In the genomic region with DNA sequence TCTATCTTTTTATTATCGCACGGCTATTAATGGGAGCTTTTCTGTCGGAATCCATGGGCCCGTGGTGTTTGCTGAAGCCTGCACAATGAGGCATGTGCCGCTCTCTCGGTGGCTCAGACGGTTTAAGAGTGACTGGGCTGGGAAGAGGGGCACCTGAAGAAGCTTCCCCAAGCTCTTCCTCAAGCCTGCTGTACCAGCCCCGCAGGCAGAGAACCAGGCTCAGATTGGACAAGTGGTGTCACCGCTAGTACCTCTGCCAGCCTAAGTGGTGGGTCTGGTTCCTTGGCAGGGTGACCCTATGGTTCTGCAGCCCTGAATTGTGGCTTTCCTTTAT, we compare ENCODE assay signal across 9 mouse cellular contexts. TPM values are rescaled to one million over a fixed set of nuclear protein-coding genes. Genes with fewer than 3 reads are reported as not detected.
DNase-seq lines count a peak whose midpoint lies in the region; ATAC-seq and TF ChIP-seq lines count a peak whose summit lies in the region.
"Had no signal": no experiment of that assay in that cellular context is flagged by ENCODE, and none has a peak within 500 bp of the region (broad histone marks: within the 10 kb centered on the region; RNA-seq: fewer than 3 reads in every experiment).

No protein-coding gene starts in this region.

- 32% methylated on average over 9 of the region's 9 CpGs for WGBS in heart, embryonic 10.5 days
- WGBS in lung, postnatal 0 days = 40% methylated on average over 9 of the region's 9 CpGs
- 27% methylated on average over 9 of the region's 9 CpGs for WGBS in intestine, embryonic 16.5 days
- 43% methylated on average over 9 of the region's 9 CpGs for WGBS in stomach, embryonic 15.5 days

- 0 out of 2 replicates have a peak, but pooled peaks cover 3% of the 10 kb centered on the region for H3K27me3 ChIP-seq in heart, embryonic 10.5 days (ENCODE audit: insufficient read depth, poor library complexity, severe bottlenecking)
- H3K27me3 ChIP-seq in lung, postnatal 0 days (replicated peaks; ENCODE audit: insufficient read depth, low read length) = no peaks in the 10 kb centered on the region
- H3K27me3 ChIP-seq in intestine, embryonic 16.5 days (replicated peaks; ENCODE audit: control insufficient read depth, insufficient read depth, low read length) = no peaks in the 10 kb centered on the region
- H3K27me3 ChIP-seq in stomach, embryonic 15.5 days (replicated peaks) = no peaks in the 10 kb centered on the region

- no peak overlapping the region for H3K4me2 ChIP-seq in lung, postnatal 0 days (replicated peaks; ENCODE audit: low read depth, low read length)
- H3K4me2 ChIP-seq in intestine, embryonic 16.5 days (ENCODE audit: low read depth, low read length) = no peak overlapping the region; the same call in 1 of the 2 replicates
- H3K4me2 ChIP-seq in stomach, embryonic 15.5 days = peak overlapping the region; percentile 38

- H3K36me3 ChIP-seq in heart, embryonic 10.5 days = no peaks in the 10 kb centered on the region
- no peaks in the 10 kb centered on the region for H3K36me3 ChIP-seq in lung, postnatal 0 days (ENCODE audit: insufficient read depth, low read length)
- no peaks in the 10 kb centered on the region for H3K36me3 ChIP-seq in intestine, embryonic 16.5 days (ENCODE audit: control insufficient read depth, insufficient read depth, low read length)
- H3K36me3 ChIP-seq in stomach, embryonic 15.5 days = no peaks in the 10 kb centered on the region
- H3K36me3 ChIP-seq: liver, embryonic 13.5 days had no signal

- peak overlapping the region; percentile 47 for H3K4me3 ChIP-seq in heart, embryonic 10.5 days
- H3K4me3 ChIP-seq in lung, postnatal 0 days (ENCODE audit: low read depth, low read length) = no peak overlapping the region
- no peak overlapping the region for H3K4me3 ChIP-seq in intestine, embryonic 16.5 days (ENCODE audit: low read length)
- no peak overlapping the region for H3K4me3 ChIP-seq in stomach, embryonic 15.5 days (replicated peaks)
- H3K4me3 ChIP-seq: liver, embryonic 13.5 days had no signal

- no peak overlapping the region for H3K9ac ChIP-seq in lung, postnatal 0 days (replicated peaks; ENCODE audit: low read depth)
- peak overlapping the region; percentile 41 for H3K9ac ChIP-seq in intestine, embryonic 16.5 days (ENCODE audit: low read depth, low read length)
- 0 out of 2 replicates have a peak overlapping the region, but pooled peaks have one; percentile 6 for H3K9ac ChIP-seq in stomach, embryonic 15.5 days
- H3K9ac ChIP-seq: liver, embryonic 13.5 days had no signal

- H3K9me3 ChIP-seq in heart, embryonic 10.5 days = no peaks in the 10 kb centered on the region
- no peaks in the 10 kb centered on the region for H3K9me3 ChIP-seq in lung, postnatal 0 days (ENCODE audit: low read length)
- H3K9me3 ChIP-seq in intestine, embryonic 16.5 days (ENCODE audit: control insufficient read depth, low read length) = no peaks in the 10 kb centered on the region
- H3K9me3 ChIP-seq in stomach, embryonic 15.5 days = no peaks in the 10 kb centered on the region
- H3K9me3 ChIP-seq: liver, embryonic 13.5 days had no signal

- no peak for ATAC-seq in lung, postnatal 0 days
- no peak for ATAC-seq in intestine, embryonic 16.5 days
- ATAC-seq in stomach, embryonic 15.5 days (ENCODE audit: insufficient read depth, low FRiP score, low read depth) = no peak
- ATAC-seq in granulocyte monocyte progenitor cell, adult 5-6 weeks (replicated peaks; ENCODE audit: poor library complexity, severe bottlenecking) = no peak

- no peak for TF ChIP-seq EP300 in lung, postnatal 0 days (IDR thresholded peaks at IDR 0.05)

- intact Hi-C loops in heart, postnatal 14 days (cut with DNase I) = no loop called here

- no peak for DNase-seq in heart, embryonic 10.5 days (ENCODE audit: low spot score)
- no peak for DNase-seq in heart, postnatal 14 days
- DNase-seq in lung, postnatal 0 days (ENCODE audit: low spot score) = peak; percentile 5
- no peak for DNase-seq in lung, postnatal 10 days
- DNase-seq in left cerebral cortex, adult 9 months (ENCODE audit: low spot score in 2 of 2) = no peak
- DNase-seq: liver, embryonic 13.5 days had no signal

- H3K27ac ChIP-seq in heart, embryonic 10.5 days = peak overlapping the region; percentile 88
- H3K27ac ChIP-seq in lung, postnatal 0 days (ENCODE audit: low read length) = no peak overlapping the region
- peak overlapping the region; percentile 56 for H3K27ac ChIP-seq in intestine, embryonic 16.5 days (ENCODE audit: low read length)
- peak overlapping the region; percentile 80 for H3K27ac ChIP-seq in stomach, embryonic 15.5 days
- H3K27ac ChIP-seq: liver, embryonic 13.5 days had no signal

- no peak for TF ChIP-seq CTCF in lung, postnatal 0 days (IDR thresholded peaks at IDR 0.05)

- peaks cover 37% of the 10 kb centered on the region for H3K4me1 ChIP-seq in heart, embryonic 10.5 days
- H3K4me1 ChIP-seq in lung, postnatal 0 days (ENCODE audit: insufficient read depth, low read depth, low read length) = peaks cover 6% of the 10 kb centered on the region; the same call in 1 of the 2 replicates
- H3K4me1 ChIP-seq in intestine, embryonic 16.5 days (ENCODE audit: control insufficient read depth, insufficient read depth, low read length) = peaks cover 31% of the 10 kb centered on the region
- peaks cover 32% of the 10 kb centered on the region for H3K4me1 ChIP-seq in stomach, embryonic 15.5 days

RNA-seq across cellular contexts. Expression of a gene that starts 13.7 kb away (rescaled TPM):
- 17.6 and 32.8 TPM in 2 replicates for polyA plus RNA-seq in heart, embryonic 10.5 days (2016; fragmentation: Nextera tagmentation; extraction: Ambion mirVana)
- total RNA-seq in heart, postnatal 14 days (2021) = 100 to 1,000 TPM; 188 to 191 TPM
- 21.2 and 28.1 TPM in 2 replicates for polyA plus RNA-seq in lung, postnatal 0 days (2015; fragmentation: Nextera tagmentation; extraction: Ambion mirVana)
- 28.6 and 33.1 TPM in 2 replicates for polyA plus RNA-seq in intestine, embryonic 16.5 days (2015; fragmentation: Nextera tagmentation; extraction: Ambion mirVana)
- 45.6 and 45.8 TPM in 2 replicates for polyA plus RNA-seq in stomach, embryonic 15.5 days (2015; fragmentation: Nextera tagmentation; extraction: Ambion mirVana)
- total RNA-seq in granulocyte monocyte progenitor cell, adult 5-6 weeks (2014; fragmentation: Nextera tagmentation) = 0.49 TPM in 1 of 2 replicates, not detected in the other
- 2.0 and 2.2 TPM in 2 replicates for total RNA-seq in granulocyte monocyte progenitor cell, adult 5-6 weeks (2017)

RNA-seq across cellular contexts. Expression of a gene that starts 37.3 kb away (rescaled TPM):
- 33.0 and 36.2 TPM in 2 replicates for polyA plus RNA-seq in heart, embryonic 10.5 days (2016; fragmentation: Nextera tagmentation; extraction: Ambion mirVana)
- 10 to 100 TPM; 19.1 to 21.7 TPM for total RNA-seq in heart, postnatal 14 days (2021)
- 47.2 and 50.0 TPM in 2 replicates for polyA plus RNA-seq in lung, postnatal 0 days (2015; fragmentation: Nextera tagmentation; extraction: Ambion mirVana)
- polyA plus RNA-seq in intestine, embryonic 16.5 days (2015; fragmentation: Nextera tagmentation; extraction: Ambion mirVana) = 47.2 and 47.3 TPM in 2 replicates
- polyA plus RNA-seq in stomach, embryonic 15.5 days (2015; fragmentation: Nextera tagmentation; extraction: Ambion mirVana) = 42.4 and 47.0 TPM in 2 replicates
- total RNA-seq in granulocyte monocyte progenitor cell, adult 5-6 weeks (2014; fragmentation: Nextera tagmentation) = 19.4 and 24.3 TPM in 2 replicates
- total RNA-seq in granulocyte monocyte progenitor cell, adult 5-6 weeks (2017) = 24.8 and 34.2 TPM in 2 replicates

RNA-seq across cellular contexts. Expression of a gene that starts 37.6 kb away (rescaled TPM):
- polyA plus RNA-seq in heart, embryonic 10.5 days (2016; fragmentation: Nextera tagmentation; extraction: Ambion mirVana) = 93.3 and 94.6 TPM in 2 replicates
- 10 to 100 TPM; 64.8 to 70.1 TPM for total RNA-seq in heart, postnatal 14 days (2021)
- polyA plus RNA-seq in lung, postnatal 0 days (2015; fragmentation: Nextera tagmentation; extraction: Ambion mirVana) = 105 and 117 TPM in 2 replicates
- polyA plus RNA-seq in intestine, embryonic 16.5 days (2015; fragmentation: Nextera tagmentation; extraction: Ambion mirVana) = 94.0 and 97.8 TPM in 2 replicates
- polyA plus RNA-seq in stomach, embryonic 15.5 days (2015; fragmentation: Nextera tagmentation; extraction: Ambion mirVana) = 98.8 and 107 TPM in 2 replicates
- 36.2 and 43.2 TPM in 2 replicates for total RNA-seq in granulocyte monocyte progenitor cell, adult 5-6 weeks (2014; fragmentation: Nextera tagmentation)
- 46.2 and 48.8 TPM in 2 replicates for total RNA-seq in granulocyte monocyte progenitor cell, adult 5-6 weeks (2017)
